Mouse (Mus musculus) skeletal muscle tissue, postnatal 0 days (tissue): ENCODE data around the gene Ifna2. TPM values are rescaled to one million over a fixed set of nuclear protein-coding genes. Genes with fewer than 3 reads are reported as not detected.

Source experiments
- polyA plus RNA-seq: library from polyadenylated mRNA; unstranded; fragments of >200 nt; fragmentation: Nextera tagmentation; extraction: Ambion mirVana; gene quantifications from 2 replicates; pipeline ENCODE4 v1.2.1, GENCODE M21; 2015

Ifna2 gene
- polyA plus RNA-seq: not detected in 2 replicates

GRCm38 (mm10) chr4:88683812-88684211 is at the start of gene Ifna2:
Ifna2 (minus strand) TSS chr4:88683912.

GRCm38 (mm10) chr4:88721791-88722721 is 38.3 kb upstream of the Ifna2 start, which contains the start of the genes Gm26566 and Klhl9:
Gm26566 (plus strand) TSS chr4:88721805.
Klhl9 (minus strand) TSS chr4:88722465.

GRCm38 (mm10) chr4:88691259-88691658 is 7.5 kb upstream of the Ifna2 start, which contains the start of gene Ifnab:
Ifnab (minus strand) TSS chr4:88691359.

GRCm38 (mm10) chr4:88676824-88677223 is 6.9 kb downstream of the Ifna2 start, which contains the start of gene Ifna16:
Ifna16 (minus strand) TSS chr4:88676924.

GRCm38 (mm10) chr4:88644359-88644758 is 39.4 kb downstream of the Ifna2 start, which contains the start of gene Ifna13:
Ifna13 (minus strand) TSS chr4:88644459.

GRCm38 (mm10) chr4:88634311-88634710 is 49.4 kb downstream of the Ifna2 start, which contains the start of gene C87499:
C87499 (minus strand) TSS chr4:88634411.

Other genes starting within 250 kb of the Ifna2 start
- gene Hacd4, start 245.0 kb downstream of the Ifna2 start, polyA plus RNA-seq: 6.1 and 7.3 TPM in 2 replicates
- gene Ifnb1, start 161.1 kb downstream of the Ifna2 start, polyA plus RNA-seq: not detected in 2 replicates
- not detected in 2 replicates for gene Ifna15, start 125.7 kb downstream of the Ifna2 start, polyA plus RNA-seq
- gene Ifna14, start 112.1 kb downstream of the Ifna2 start, polyA plus RNA-seq: not detected in 2 replicates
- gene Ifna9, start 91.5 kb downstream of the Ifna2 start, polyA plus RNA-seq: not detected in 2 replicates
- gene Ifna12, start 80.5 kb downstream of the Ifna2 start, polyA plus RNA-seq: not detected in 2 replicates
- gene C87499, start 49.5 kb downstream of the Ifna2 start, polyA plus RNA-seq: not detected in 2 replicates
- not detected in 2 replicates for gene Ifna13, start 39.5 kb downstream of the Ifna2 start, polyA plus RNA-seq
- gene Ifna16, start 7.0 kb downstream of the Ifna2 start, polyA plus RNA-seq: not detected in 2 replicates
- gene Ifnab, start 7.4 kb upstream of the Ifna2 start, polyA plus RNA-seq: not detected in 2 replicates
- gene Gm26566, start 37.9 kb upstream of the Ifna2 start, polyA plus RNA-seq: 0.13 and 0.36 TPM in 2 replicates
- 48.9 and 52.6 TPM in 2 replicates for gene Klhl9, start 38.6 kb upstream of the Ifna2 start, polyA plus RNA-seq
- not detected in 2 replicates for gene Gm13271, start 71.0 kb upstream of the Ifna2 start, polyA plus RNA-seq
- gene Gm13283, start 76.2 kb upstream of the Ifna2 start, polyA plus RNA-seq: 0.15 and 0.18 TPM in 2 replicates
- 0.15 TPM in 1 of 2 replicates, not detected in the other for gene Gm13290, start 89.9 kb upstream of the Ifna2 start, polyA plus RNA-seq
- not detected in 2 replicates for gene Gm13289, start 93.0 kb upstream of the Ifna2 start, polyA plus RNA-seq
- not detected in 2 replicates for gene Gm13272, start 95.9 kb upstream of the Ifna2 start, polyA plus RNA-seq
- 0.26 and 0.27 TPM in 2 replicates for gene Ifnz, start 98.2 kb upstream of the Ifna2 start, polyA plus RNA-seq
- not detected in 2 replicates for gene Gm13276, start 101.8 kb upstream of the Ifna2 start, polyA plus RNA-seq
- not detected in 2 replicates for gene Gm13277, start 104.7 kb upstream of the Ifna2 start, polyA plus RNA-seq
- gene Gm13278, start 107.6 kb upstream of the Ifna2 start, polyA plus RNA-seq: not detected in 2 replicates
- not detected in 2 replicates for gene Gm13275, start 110.6 kb upstream of the Ifna2 start, polyA plus RNA-seq
- gene Gm13279, start 113.5 kb upstream of the Ifna2 start, polyA plus RNA-seq: not detected in 2 replicates
- 0.47 and 1.0 TPM in 2 replicates for gene Gm13285, start 115.8 kb upstream of the Ifna2 start, polyA plus RNA-seq
- gene Gm13287, start 119.3 kb upstream of the Ifna2 start, polyA plus RNA-seq: not detected in 2 replicates
- 0.10 TPM in 1 of 2 replicates, not detected in the other for gene Gm13288, start 121.6 kb upstream of the Ifna2 start, polyA plus RNA-seq
- gene Ifna7, start 132.3 kb upstream of the Ifna2 start, polyA plus RNA-seq: not detected in 2 replicates
- not detected in 2 replicates for gene Ifna11, start 136.0 kb upstream of the Ifna2 start, polyA plus RNA-seq
- not detected in 2 replicates for gene Ifna6, start 143.5 kb upstream of the Ifna2 start, polyA plus RNA-seq
- gene Ifna5, start 151.6 kb upstream of the Ifna2 start, polyA plus RNA-seq: not detected in 2 replicates
- gene Ifna4, start 157.9 kb upstream of the Ifna2 start, polyA plus RNA-seq: not detected in 2 replicates
- not detected in 2 replicates for gene Ifna1, start 166.2 kb upstream of the Ifna2 start, polyA plus RNA-seq
- gene Ifne, start 196.3 kb upstream of the Ifna2 start, polyA plus RNA-seq: not detected in 2 replicates